Mouse (Mus musculus) T-helper 1 cell (primary cell): ENCODE measurements around the gene Fgf8.

Source experiments
- in situ Hi-C: fragments of 300-600 bp; cut with MboI, MseI; formaldehyde crosslinking; loops from one replicate; pipeline ENCODE4 v1.15.1; 2025; ENCODE audit warnings: high pct_unique_total_duplicates

Fgf8 gene

GRCm38 (mm10) chr19:45742218-45742983, at the start of gene Fgf8:
TSS of gene Fgf8 (minus strand) at chr19:45742915.
- in situ Hi-C loops, result loop anchor here (5.0 kb wide), 1 partner anchor 500 kb away; no protein-coding TSS in a partner anchor

DNA sequence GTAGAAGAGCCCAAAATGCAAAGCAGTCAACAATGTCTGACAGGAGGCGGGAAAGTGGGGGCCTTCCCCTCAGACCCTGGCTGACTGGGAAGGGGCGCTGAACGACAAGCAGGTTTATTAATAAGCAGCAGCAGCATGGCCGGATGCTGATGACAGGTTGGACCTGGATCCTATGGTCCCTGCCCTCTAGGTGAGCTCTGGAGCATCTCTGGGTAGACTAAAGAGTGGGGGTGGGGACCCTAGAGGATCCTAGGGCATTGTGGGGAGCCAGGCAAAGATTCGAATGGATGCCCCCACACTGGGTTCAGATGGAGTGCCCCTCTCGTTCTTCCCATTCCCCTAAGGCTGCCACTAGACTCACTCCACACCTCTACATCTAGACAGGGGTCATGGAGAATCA, 49.7 kb upstream of the Fgf8 start:
- in situ Hi-C loops, result loop anchor here (10.0 kb wide), 1 partner anchor 212 kb away; the partner anchor contains the start of gene Hps6

GRCm38 (mm10) chr19:45789888-45790874, 47.5 kb upstream of the Fgf8 start:
- in situ Hi-C loops, result loop anchor here (10.0 kb wide), 1 partner anchor 215 kb away; the partner anchor contains the start of gene Hps6

DNA sequence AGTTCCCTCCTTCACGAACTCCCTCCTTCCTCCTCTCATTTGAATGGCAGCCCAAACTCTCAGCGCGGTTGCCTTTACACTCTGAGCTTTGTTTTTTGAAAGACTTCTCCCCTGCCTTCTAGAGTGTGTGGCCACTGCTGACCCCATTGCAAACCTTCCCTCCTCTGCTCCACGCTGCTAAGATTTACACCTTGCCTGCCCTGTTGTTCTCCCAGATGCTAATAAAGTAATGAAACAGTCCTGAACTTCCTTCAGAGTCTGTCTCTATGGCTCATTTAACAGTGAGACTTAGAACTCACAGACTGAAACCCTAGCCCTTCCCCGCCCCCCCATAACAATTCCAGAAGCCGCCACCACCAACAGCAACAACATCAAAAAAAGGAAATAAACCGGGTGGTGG, 46.6 kb upstream of the Fgf8 start:
- in situ Hi-C loops, result no loop called here

GRCm38 (mm10) chr19:45788337-45788736, 45.6 kb upstream of the Fgf8 start:
- in situ Hi-C loops, result no loop called here

DNA sequence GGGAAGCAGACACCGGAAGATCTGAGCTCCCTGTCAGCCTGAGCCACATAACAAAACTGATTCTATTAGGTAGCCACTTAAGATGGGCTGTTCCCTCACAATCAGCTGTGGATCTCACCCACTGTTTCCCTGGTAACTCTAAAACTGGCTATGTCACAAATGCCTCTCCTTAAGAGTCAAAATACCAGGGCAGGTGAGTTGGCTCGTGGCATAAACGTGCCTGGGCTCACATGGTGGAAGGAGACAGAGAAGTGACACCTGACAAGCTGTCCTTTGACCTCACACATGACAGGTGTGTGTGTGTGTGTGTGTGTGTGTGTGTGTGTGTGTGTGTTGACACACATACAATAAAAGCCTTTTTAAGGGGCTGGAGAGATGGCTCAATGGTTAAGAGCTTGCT, 44.7 kb upstream of the Fgf8 start:
- in situ Hi-C loops, result no loop called here

DNA sequence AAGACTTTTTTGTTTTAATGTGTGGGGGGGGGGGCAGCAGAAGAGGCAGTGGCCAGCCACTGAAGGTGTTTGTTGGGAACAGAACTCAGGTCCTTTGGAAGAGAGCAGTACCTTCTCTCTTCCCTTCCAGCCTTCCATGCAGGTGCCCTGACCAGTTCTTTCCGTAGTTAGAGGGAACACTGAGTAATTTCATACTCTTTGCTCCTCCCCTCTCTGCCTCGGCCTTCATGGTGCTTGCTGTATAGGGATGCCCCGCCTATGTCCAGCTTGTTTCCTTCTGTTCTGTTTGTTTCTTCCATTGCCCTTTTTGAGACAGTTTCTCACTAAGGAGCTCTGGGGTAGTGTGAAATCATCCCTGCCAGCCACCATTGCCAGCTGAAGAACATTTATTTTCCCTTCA, 42.8 kb upstream of the Fgf8 start:
- in situ Hi-C loops, result no loop called here

DNA sequence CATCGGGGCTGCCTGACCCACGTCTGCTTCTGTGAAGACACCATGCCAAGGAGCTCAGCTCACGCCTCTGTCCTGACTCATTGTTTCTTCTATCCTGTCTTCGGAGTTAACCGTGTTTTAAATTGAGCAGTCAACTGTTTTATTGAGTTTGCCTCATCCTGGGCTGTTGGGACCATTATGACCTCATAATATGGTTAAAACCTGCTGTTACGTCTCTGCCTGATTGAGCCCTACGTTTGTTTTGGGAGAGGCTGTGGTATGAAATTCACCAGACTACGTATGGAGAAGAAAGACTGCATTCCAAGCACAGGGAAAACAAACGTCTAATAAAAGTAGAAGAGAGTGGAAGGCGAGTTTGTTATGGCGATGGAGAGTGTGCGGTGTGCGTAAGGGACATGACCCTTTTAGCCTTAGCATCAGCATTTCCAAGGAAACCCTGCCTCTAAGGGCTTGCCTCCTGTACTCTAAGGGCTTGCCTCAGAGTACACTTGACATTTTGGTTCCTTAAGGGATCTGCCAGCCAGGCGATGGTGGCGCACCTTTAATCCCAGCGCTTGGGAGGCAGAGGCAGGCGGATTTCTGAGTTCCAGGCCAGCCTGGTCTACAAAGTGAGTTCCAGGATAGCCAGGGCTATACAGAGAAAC, 41.3 kb upstream of the Fgf8 start:
- in situ Hi-C loops, result no loop called here

GRCm38 (mm10) chr19:45783181-45783932, 40.6 kb upstream of the Fgf8 start, which contains the start of gene Mgea5:
TSS of gene Mgea5 (minus strand) at chr19:45783837.
- in situ Hi-C loops, result no loop called here

DNA sequence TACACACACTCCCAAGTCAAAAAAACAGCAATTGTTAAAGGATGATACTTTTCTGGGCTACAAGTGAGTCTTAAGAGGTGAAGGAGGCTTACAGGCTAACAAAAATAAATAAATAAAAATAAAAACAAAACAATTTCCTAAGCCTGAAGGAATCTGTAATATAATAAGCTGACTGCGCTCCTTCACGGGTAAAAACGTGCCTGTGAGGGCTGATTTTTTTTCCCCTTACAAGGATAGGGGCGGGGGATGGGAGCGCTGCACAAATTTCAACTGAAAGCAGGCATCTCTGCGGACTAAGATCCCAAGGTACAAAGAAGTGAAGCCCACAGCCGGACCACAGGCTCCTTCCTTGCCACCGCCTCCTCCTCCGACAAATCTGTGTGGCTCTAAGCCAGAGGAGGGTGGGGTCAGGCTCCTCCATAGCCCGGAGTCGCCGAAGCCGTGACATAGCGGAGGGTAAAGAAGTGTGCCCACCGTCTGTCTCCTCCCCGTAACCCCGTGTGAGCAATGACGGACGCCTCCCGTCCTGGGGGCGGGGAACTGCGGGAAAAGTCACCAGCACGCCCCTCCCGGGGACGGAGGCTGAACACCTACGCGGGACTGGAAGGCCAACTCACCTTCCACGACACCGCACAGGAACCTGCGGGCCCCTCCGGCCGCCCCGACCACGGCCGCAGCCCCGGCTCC, 39.7 kb upstream of the Fgf8 start:
- in situ Hi-C loops, result no loop called here

DNA sequence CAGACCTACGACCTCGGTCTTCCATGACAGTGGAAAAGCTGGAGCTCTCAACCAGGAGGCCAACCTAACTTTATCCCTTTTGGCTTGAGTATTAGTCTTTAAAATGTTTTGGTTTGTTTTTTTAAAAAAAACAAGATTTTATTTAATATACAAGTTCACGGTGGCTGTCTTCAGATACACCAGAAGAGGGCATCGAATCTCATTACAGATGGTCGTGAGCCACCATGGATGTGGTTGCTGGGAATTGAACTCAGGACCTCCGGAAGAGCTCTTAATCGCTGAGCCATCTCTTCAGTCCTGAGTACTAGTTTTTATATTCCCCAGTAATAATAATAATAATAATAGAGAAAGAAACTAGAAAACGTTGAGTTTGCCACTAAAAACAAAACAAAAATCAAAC, 39.0 kb upstream of the Fgf8 start:
- in situ Hi-C loops, result no loop called here

- in situ Hi-C loops, result no loop called here
These were observed 37.7 kb upstream of the Fgf8 start for GRCm38 (mm10) chr19:45780350-45780915.

GRCm38 (mm10) chr19:45775486-45775885, 32.8 kb upstream of the Fgf8 start:
- in situ Hi-C loops, result no loop called here

DNA sequence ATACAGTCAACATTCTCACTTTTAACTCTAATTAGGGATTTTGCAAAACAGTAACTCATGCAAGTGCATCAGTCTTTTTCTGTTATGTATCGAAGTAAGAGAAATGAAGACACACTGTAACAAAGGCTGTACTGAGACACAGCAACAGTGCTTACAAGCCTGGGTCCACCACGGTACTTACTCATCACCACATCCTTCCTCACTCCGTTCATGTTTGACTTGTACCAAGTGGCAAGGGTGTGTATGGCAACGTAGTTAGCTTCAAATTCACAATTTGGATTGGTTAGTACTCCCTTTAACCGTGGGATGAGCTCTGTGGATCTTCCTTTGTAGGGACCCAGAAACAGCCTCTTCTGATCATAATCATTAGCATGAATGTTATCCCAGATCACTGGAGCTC, 28.8 kb upstream of the Fgf8 start:
- in situ Hi-C loops, result loop anchor here (25.0 kb wide), 1 partner anchor 1341 kb away; no protein-coding TSS in a partner anchor

DNA sequence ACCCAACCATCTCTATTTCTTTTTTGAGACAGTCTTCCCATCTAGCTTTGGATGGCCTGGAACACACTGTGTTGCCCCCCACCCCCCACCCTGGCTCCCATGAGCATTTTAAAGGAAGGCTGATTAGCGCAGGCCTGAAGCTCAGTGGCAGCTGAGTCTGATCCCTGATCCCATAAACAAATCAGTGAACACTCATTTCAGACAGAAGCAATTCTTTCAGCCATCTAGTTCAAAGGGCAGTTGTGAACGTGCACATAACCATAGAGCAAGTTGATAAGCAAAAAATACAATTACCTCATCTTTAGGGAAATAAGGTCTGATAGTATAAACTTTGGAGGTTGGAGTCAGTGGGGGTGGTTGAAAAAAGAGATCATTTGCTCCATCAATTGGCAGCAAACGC, 18.1 kb upstream of the Fgf8 start:
- in situ Hi-C loops, result loop anchor here (25.0 kb wide), 1 partner anchor 1351 kb away; no protein-coding TSS in a partner anchor

DNA sequence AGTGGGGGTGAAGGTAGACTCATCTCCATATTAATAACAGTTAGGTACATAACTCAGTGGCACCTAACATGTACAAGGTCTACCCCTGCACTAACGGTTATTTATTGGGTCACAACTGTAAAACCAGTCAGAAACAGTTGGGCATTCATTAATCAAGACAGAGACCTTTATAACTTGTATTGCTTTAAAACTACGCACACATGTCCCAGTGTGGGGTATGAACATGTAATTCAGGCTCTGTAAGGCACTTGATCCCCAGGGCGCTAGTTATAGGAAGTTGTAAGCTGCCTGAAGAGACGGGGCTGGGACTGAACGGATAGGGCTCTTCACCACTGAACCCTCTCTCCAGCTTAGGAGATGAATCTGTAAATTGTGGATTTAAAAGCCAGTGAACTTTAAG, 16.0 kb upstream of the Fgf8 start:
- in situ Hi-C loops, result loop anchor here (25.0 kb wide), 1 partner anchor 1354 kb away; no protein-coding TSS in a partner anchor

DNA sequence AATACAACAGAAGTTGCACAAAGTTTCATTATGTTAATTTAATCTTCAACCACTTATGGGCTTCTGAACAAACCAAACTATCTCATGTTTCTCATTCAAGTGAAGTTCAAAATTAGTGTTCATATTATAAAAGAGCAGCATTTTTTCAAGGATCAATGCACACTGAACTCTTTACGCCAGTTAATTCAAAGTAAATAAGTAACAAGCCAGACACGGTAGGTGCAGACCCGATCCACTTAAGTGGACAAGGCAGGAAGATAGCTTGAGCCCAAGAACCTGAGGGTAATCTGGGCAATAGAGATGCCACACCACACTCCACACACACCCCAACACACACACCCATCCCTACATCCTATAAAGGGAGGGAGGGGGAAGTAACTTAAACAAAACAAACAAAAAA, 10.8 kb upstream of the Fgf8 start:
- in situ Hi-C loops, result loop anchor here (25.0 kb wide), 1 partner anchor 1359 kb away; no protein-coding TSS in a partner anchor

DNA sequence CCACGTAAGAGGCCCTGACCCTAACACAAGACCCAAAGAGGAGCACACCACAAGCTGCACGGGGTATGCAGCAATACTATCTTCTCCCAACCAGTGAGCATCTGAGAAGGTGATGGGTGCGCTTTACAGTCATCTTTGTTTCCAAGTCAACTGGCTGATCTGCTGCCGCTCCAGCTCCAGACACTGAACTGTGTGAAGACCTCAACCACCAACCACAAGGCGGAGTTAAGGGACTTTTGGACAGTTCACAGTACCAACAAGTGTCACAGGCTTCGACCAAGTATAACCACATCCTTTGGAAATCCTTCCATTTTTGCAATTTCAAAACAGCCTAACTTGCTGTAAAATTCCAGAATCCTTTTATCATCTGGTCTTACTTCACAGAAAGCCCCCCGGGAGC, 9.2 kb upstream of the Fgf8 start:
- in situ Hi-C loops, result loop anchor here (25.0 kb wide), 1 partner anchor 1360 kb away; no protein-coding TSS in a partner anchor

DNA sequence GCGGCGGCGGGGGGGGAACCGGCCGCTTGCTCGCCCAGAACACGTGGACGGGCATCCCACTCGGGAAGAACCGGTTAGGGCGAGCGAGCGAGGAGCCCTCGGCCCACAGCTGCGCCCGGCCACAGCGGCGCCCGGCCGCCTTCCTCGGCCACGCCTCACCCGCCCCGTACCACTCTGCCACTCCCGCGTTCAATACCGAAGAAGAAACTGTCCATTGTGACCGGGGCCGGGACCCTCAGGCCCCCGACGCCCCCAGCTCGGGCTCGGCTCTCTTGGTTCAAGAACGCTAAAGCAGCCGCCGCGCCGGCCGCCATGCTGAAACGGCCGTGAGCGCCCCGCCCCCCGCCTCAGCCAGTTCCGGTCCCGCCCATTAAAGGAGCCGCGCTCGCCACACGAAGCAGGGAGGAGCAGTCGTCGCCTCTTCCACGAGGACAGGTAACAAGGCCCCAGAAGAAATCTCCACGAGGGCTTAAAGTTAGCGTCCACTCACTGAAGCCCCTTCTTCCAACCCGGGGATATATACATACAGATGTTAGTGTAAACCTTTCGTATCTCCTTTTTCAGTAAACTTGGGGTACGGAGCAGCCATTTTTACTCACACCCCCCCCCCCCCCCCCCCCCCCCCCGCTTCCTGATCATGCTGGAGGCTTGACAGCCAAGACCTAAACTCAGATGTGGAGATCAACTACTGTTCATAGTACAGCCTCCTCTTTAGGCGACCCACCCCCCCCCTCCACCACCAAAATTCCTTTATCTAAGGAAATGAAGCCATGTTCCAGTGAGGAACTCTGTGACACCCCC, 6.7 kb upstream of the Fgf8 start, which contains the start of gene Npm3:
Npm3 (minus strand) TSS at position 349 of the 801 bp plus-strand sequence.
- in situ Hi-C loops, result loop anchor here (5.0 to 25.0 kb wide), 2 partner anchors 177 to 1363 kb away; no protein-coding TSS in a partner anchor
